Mouse (Mus musculus) liver, postnatal 0 days (tissue): ENCODE measurements around the gene Misp.

ENCODE experiments used
- CTCF ChIP-seq: sonication (generic); IDR thresholded peaks from 2 replicates; pipeline ENCODE4 v1.5.1; 2016; ENCODE audit warnings: antibody characterized with exemption, low read depth
- EP300 ChIP-seq: IDR thresholded peaks from 2 replicates; pipeline ENCODE4 v1.6.1; 2016; ENCODE audit warnings: antibody characterized with exemption, low read depth, mild to moderate bottlenecking

DNA sequence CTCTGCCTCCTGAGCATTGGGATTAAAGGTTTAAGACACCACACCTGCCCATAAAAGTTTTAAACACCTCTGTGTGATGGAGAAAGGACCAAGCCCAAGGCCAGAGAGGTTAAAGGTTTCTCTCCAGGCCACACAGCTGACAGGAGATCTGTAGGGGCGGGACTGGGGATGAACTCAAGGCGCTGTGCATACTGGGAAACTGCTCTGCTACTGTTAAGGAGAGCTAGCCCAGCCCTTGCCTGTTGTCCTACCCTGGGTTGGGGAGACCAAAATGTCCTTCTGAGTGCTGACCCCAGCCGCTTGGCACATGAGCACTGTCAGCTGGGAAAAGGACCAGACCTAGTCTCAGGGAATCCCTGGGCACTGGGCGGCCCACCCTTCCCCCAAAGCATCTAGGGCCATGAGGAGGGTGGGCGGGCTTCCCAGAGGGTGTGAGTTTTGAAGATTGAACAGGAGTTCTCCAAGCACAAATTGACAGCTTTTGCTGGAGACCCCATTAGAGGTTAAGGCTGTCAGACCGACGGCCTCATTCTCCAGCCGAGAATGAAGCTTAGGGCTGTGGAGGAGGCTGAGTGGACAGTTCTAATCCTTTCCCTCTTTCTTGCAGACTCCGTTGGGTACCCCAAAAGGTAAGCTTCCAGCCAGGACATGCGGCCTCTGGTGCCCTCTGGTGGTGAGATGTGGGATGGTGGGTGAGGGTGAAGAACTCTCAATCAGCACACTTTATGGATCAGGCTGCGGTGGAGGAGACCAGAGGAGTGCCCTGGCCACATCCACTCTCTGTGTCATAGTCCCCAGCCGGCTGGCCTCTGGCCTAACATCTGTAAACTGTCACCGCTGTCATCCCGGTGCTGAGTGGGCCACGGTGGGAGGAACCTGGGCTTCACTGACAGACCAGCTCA is 8.8 kb upstream of the Misp start:
- TF ChIP-seq CTCF, result peak; percentile 98
- no peak for TF ChIP-seq EP300
